Mouse (Mus musculus) cerebellum, postnatal 14 days (tissue): Measurements from ENCODE around the gene Cd151.

Experiments
- DNase-seq, 2 experiments: peaks; one replicate each; pipeline ENCODE4 v3.0.0; 2021; ENCODE audit warnings: mixed read lengths in 2 of 2

The Cd151 gene

DNA sequence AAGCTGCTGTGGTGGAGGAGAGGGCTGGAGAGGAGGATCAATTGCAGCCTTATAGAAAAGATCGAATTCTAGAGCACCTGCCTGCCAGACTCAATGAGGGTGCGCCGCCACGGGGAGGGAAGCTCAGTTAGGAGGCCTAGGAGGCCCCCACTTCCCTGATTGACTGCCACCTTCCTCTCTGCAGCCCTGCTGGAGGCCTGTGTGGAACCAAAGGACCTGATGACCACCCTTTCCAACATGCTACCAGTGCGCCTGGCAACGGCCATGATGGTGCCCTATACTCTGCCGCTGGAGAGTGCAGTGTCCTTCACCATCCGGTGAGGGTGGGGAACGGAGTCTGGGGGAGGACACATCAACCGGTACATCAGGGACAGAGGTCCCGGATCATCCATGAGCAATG lies 8.5 kb upstream of the Cd151 start:
- DNase-seq = no peak

DNA sequence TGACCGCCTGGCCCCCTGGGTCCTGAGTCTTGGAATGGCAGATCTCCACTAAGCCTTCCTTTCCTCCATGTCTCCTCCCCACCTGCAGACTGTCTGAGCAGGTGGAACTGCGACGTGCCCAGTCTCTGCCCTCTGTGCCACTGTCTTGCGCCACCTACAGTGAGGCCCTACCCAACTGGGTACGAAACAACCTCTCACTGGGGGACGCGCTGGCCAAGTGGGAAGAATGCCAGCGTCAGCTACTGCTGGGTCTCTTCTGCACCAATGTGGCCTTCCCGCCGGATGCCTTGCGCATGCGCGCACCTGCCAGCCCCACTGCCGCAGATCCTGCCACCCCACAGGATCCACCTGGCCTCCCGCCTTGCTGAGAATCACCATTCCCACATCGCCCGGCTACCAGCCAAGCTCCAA lies 7.9 kb upstream of the Cd151 start:
- peak; percentile 73 to 74 for DNase-seq

DNA sequence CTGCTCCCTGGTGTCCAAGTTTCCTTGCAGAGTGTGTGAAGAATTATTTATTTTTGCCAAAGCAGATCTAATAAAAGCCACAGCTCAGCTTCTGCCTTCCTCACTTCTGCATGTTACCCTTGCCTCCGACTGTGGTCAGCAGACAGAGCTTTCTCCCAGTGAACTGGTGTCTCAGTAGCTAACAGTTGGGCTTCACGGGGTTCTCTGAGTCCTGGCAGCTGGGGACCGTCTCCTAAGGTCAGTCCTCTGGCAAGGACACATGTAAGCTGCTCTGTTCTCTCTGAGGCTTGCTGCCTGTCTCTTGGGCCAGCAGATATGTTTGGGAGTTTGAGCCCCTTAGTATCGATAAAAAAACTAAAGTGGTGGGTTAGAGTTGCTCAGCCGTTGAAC lies 7.2 kb upstream of the Cd151 start:
- DNase-seq = peak in 1 of 2 experiments; percentile 15

DNA sequence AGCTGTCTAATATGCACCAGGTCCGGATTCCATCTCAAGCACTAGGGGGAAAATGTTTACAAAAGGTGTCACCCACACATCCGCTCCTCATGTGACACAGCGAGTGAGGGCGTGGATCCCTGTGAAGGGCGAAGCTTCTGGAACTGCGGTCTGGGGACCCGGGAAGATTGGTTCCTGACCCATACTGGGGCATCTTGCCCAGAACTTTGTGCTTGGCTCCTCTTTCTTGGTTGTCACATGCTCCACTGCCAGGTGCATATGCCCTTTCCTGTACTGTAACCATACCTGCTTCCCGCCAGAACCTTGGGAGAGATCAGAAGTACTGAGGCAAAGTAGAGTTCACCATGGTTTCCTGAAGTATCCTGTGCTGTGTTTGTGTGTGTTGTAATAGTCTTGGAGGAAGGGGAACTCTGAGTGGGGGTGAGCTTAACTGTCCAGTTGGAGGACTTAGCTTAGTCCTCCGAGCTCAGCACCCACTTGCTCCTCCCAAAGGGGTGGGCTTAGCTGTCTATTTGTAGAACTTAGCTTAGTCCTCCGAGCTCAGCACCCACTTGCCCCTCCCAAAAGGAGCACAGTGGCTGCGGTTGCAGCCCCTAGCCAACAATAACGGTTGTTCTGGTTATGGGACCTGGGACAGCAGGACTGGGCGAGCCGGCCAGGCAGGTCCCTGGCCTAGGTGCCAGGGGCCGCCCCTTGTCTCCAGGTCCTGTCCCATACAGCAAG lies 6.6 kb upstream of the Cd151 start, which contains the start of gene Cracr2b:
Gene Cracr2b (plus strand): TSS at position 704 of the 723 bp plus-strand sequence.
- peak; percentile 22 to 36 for DNase-seq

DNA sequence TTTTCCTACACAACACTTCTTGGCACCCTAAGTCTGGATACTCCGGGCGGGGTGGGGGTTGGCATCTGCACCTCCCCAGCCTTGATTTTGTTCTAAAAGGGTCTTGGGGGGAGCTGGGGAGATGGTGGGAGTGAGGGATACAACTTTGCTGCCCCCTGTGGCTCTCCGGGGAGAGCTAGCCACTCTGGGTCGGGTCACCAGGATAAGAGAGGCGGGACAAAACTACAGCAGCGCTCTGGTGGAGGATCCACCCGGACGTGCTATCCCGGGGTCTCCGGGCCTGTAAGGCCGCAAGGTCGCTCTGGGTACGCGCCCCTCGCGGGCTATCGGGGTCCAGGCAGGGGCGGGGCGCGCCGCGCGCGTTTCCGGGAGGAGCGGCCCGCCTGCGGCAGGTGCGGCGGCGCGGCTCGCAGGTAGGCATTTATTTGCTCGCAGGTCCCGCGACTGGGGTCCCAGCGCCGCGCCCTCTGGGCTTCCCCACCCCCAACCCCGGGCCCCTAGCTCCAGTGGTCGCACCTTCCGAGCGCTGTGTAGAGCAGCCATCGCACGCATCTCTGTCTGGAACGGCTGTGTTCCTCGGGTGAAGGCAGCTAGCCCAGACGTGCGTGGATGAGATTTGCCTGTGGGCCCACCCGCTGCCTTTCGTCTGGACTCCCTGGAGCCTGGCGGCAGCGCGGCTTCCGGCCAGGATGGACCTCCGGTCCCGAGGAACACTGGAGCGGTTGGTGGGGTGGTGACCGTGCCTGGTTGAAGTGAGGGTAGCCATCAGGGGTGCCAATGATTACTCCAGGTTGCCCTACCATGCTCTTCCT lies 5.5 kb upstream of the Cd151 start:
- DNase-seq = peak; percentile 18 to 27

DNA sequence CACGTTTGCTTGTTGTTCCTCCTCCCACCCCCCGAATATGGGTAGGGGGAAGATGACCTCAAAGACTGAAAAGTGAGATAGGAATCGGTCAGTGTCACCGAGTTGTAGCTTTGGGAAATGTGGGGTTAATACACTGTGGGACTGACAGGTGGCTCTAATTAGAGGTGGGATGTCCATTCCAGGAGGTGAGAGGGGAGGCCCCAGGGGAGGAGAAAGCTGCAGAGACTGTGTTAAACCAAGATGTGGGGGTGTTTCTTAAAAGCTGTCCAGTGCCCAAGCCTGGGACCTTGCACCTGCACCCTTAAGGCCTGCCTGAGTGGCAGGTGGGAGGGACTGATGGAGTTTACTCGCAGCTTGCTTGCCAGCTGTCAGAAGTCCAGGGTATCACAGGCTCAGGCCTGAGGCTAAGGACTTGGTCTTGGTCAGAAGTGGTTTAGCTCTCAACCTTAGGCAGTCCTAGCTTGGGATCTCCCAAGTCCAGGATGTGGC lies 4.8 kb upstream of the Cd151 start:
- DNase-seq = peak; percentile 22 to 42

DNA sequence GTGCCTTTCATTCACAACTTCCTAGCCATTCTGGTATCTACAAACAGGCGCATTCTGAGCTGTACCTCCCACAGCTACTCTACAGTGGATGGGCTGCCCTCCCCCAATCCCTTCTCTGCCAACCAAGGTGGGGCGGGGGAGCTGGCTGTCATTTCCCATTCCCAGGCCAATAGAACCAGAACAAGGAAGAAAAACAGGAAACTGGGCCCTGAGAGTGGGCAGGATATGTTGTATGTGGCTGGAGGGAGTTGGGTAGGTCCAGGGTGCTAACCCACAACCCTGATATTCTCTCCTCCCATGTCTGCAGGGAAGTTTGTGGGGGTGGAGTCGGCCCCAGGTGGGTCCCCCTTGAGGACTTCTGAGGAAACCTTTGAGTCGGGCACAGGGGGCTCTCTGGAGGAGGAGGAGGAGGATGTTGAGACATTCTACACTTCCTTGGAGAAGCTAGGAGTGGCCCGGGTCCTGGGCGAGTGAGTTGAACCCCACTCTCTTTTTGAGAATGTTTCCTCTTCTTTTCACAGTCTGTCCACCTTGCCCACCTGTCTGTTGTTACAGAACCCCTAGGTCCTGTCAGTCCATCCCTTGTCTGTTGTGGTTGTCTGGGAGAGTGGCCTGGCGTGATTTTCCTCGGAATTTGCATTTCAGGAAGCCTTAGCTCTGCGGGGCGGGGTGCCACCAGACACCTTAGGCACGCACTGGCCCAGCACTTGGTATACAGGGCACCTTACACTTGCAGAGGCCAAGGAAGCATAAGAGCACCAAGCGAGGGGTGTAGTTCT lies 3.2 kb upstream of the Cd151 start:
- DNase-seq = peak; percentile 18 to 42

DNA sequence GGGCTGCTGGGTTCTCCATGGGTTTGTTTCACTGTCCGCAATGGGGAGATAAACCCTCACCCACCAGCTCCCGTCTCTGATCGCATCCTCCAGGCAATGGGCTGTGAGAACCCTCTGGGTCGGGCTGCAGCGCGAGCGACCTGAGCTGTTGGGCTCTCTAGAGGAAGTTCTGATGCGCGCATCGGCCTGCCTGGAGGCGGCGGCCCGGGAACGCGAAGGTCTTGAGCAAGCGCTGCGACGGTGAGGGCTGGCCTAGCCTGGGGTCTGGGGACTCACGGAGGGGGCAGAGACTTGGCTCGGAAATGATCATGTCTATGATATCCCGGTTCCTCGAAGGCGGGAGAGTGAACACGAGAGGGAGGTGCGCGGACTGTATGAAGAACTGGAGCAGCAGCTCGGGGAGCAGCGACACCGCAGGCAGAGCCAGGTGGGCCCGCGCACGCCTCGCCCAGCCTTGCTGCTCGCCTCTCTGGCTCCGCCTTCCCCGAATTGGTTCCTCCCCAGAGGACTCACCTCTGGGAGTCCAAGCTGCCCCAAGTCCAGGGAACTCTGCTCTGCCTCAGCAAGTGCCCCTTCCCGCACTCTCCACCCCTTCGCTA lies 2.5 kb upstream of the Cd151 start:
- peak; percentile 28 to 37 for DNase-seq

DNA sequence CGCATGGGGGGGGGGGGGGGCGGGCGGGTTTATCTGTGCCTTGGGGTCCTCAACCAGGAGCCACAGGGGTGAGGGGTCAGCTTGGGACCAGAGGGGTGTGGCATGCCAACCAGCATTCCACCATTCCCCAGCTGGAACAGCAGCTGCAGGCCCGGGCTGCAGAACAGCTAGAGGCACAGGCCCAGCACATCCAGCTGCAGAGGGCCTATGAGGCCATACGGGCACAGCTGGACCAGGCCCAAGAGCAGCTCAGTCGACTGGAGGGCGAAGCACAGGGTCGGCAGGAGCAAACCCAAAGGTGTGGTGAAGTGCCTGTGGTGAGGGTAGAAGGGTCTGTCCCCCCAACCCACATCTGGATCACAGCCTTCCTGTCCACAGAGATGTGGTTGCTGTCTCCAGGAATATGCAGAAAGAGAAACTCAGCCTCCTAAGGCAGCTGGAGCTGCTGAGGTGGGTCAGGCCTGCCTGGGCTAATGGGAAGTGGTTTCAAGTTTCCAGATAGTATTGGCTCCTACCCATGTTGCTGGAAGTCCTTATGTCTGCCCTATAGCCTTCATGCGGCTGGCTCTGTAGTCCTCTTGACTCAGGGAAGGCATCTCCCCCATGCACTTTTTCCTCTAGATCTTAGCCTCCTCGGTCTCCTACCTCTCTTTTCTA lies 1.7 kb upstream of the Cd151 start:
- no peak for DNase-seq

DNA sequence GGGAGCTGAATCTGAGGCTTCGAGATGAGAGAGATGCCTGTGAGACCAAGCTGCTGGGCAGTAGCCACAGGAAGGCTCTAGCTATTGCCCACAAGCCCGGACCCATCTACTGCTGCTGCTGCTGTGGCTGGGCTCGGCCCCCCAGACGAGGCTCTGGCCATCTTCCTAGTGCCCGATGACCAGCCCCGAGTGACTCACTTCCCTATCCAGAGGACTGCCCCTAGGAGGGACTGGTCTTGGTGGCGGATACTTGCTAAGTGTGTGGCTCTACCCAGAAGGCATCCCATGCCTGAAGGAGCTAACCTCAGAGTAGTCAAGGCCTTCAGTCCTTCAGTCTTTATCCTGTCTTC lies 1.2 kb upstream of the Cd151 start:
- no peak for DNase-seq

DNA sequence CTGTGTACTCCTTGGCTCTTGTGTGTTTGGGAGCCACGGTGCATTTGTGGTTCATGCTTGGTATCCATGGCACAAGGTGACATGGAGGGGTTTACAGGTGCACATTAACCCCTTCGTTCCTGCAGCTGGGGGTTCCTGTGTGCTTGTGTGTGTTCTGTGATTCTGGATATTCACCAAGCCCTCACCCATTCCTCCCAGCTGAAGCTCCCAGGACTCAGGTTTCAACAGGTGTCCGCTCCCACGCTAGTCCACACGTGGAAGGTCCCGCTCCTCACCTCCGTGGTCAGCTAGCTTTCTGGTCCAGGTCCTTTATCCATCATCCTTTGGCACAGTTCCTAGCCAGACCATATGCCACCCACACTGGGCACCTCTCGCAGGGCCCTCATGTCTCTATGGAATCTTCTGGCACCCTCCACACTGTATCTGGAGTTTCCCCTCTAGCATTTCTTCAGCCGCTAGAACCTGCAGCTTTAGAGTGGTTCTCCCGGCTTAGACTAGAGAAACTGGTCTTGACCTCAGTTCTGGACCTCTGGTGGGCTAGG lies 514 bp upstream of the Cd151 start:
- peak in 1 of 2 experiments; percentile 25 for DNase-seq

DNA sequence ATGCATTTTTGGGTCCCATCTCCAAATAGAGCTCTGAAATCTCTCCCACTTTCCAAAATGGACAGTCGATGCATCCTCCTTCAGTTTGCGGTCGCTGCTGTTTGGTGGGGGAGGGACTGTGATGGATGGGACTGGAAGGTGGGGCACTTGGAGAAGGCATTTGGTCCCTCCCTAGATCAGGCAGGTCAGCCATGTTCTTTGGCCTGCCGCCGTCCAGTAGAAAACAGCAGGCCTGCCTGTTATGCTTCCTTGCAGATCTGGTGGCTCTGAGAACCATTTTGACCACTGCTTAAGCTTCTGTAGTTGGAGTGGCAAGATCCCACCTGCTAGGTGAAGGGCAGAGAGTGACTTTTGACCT lies 951 bp downstream of the Cd151 start:
- peak in 1 of 2 experiments; percentile 9 for DNase-seq

DNA sequence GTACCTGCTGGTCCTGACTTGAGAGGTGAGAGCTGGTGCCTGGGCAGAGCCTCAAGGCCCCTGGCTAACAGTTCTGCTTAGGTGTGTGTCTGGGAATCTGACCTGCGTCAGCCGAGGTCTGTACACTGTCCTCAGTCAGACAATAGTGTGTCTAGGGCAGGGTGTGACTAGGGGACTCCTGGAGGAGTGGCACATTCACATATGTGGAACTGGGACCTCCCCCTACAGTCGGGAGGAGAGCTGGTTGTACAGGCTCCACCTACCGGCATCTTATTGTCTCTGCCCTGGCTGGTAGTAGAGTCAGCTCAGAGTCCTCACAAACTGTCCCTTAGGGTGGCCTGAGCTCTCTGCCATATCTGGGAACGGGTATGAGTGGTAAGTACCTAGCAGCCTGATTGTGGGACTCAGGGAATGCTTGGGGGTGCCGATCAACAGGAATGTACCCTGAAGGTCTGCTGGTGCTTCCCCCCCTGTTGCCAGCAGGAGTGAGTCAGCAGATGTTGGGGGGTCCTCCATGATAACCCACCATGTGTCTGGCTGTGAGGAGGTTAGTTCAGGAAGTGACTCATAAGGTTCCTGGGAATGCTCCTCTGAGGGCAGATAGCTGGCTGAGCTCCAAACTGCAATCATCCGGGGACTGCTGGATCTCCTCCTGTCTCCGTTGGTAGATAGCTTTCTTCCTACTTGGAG lies 1.5 kb downstream of the Cd151 start:
- DNase-seq = peak; percentile 51 to 60

DNA sequence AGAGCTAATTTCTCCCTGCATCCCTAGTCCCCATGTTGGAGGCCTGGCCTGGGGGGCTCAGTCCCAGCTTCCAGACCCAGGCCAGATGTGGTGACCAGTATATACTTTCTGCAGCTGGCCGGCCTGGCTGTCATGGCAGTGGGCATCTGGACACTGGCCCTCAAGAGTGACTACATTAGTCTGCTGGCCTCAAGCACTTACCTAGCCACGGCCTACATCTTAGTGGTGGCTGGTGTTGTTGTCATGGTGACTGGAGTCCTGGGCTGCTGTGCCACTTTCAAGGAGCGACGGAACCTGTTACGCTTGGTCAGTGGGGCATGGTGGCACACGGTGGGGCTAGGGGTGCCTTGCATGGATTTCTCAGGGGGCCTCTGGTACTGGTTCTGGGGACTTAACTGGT lies 2.2 kb downstream of the Cd151 start:
- no peak for DNase-seq

DNA sequence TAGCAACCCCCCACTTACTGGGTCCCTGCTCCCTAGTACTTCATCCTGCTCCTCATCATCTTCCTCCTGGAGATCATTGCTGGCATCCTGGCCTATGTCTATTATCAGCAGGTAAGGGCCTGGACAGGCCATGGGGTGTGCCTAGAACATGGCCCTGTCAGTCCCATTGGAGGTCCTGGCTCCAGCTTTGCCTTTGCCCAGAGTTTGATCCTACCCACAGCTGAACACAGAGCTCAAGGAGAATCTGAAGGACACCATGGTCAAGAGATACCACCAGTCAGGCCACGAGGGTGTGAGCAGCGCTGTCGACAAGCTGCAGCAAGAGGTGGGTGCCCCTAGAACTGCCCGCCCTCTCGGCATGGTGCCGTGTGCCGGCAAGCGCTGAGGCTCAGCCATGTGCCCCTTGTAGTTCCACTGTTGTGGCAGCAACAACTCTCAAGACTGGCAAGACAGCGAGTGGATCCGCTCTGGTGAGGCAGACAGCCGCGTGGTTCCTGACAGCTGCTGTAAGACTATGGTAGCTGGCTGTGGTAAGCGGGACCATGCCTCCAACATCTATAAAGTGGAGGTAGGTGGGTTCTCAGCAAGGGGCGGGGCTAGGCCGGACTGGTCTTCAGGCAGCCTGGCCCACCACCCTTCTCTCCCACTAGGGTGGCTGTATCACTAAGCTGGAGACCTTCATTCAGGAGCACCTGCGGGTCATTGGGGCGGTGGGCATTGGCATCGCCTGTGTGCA lies 2.9 kb downstream of the Cd151 start:
- DNase-seq = peak in 1 of 2 experiments; percentile 12

DNA sequence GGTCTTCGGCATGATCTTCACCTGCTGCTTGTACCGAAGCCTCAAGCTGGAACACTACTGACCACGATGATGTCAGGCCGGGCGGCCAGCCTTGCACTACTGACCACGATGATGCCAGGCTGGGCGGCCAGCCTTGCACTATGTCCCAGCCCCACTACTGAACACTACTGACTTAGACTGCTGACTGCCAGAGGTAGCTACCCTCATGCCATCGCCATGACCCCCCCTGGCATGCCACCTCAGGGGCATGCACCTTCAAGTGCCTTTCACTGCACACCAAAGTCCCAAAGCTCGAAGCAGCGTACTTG lies 3.4 kb downstream of the Cd151 start:
- no peak for DNase-seq

DNA sequence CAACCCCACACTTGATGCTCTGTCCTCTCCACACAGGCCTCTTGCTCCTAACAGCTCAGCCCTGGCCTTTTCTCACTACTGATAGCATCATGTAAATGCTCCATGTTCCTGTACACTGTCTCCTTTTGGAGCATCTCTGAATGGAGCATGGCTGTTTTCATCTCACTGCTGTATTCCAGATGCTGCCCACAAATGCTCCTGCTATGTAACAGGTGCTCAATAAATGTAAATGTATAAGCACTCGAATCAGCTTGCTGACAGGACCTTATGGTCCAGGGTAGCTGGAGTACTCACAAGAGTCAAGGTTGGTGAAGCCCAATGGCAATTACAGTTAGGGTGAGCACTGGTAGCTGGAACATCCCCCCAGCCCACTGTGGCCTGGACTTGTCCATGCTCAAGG lies 4.0 kb downstream of the Cd151 start:
- no peak for DNase-seq

DNA sequence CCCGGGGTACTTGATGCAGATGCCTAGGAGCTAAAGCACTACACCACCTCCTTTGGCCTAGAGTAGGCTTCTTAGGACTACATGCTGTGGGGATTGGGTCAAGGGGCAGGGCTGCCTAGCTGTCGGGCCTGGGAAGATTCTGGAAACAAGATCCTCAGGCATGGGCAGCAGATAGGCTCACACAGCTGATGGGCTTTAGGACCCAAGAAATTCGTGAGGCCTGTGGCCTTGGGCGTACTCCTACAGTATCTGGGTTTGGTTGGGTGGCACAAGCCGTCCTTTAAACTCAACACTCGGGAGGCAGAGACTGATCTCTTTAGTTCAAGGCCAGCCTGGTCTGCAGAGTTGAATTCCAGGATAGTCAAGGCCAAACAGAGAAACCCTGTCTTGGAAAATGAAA lies 5.0 kb downstream of the Cd151 start:
- no peak for DNase-seq

DNA sequence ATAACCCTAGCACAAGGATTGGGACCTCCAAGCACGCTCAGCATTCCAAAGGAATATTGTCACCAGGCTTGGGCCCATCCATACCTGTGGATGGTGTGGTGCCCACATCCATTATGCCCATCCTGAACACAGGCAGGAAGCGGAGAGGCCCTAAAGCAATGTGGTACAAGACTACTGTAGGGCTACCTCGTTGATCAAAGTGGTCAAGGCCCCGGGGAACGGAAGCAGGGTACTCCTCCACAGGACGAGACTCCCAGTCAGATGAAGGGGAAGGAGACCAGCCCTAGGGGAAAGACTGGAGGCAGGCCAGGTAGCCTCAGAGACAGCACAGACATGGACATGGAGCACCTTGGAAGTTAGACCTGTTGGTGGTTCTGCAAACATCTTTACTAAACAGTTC lies 5.6 kb downstream of the Cd151 start:
- no peak for DNase-seq

DNA sequence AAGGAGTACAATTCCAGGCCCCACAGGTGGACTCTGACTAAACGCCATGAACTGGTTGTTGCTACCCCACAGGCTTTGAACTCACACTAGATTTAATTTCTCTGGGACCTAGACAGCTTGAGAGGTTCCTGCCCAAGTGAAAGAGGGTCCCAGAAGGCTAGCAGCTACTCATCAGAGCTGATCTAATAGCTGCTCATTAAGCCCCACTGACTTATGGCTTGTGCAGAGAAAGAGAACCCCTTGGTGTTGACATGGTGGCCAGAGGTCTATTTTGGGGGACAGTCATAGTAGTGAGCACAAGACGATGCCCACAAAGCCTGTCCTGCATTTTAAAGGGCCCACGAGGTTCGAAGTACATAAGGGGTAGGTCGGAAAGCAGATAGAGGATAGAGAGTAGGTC lies 7.0 kb downstream of the Cd151 start:
- DNase-seq = no peak
